Mouse (Mus musculus): ENCODE data around the gene Slc25a33. TPM values are rescaled to one million over a fixed set of nuclear protein-coding genes. Genes with fewer than 3 reads are reported as not detected.
"Not testable (repeated sequence)": the region's sequence is repeated elsewhere in the genome, so short reads cannot be mapped to it uniquely, and the experiment has no call there.

Slc25a33 gene
- polyA plus RNA-seq, 1 experiment from 2014 or later: 48.4 TPM

DNA sequence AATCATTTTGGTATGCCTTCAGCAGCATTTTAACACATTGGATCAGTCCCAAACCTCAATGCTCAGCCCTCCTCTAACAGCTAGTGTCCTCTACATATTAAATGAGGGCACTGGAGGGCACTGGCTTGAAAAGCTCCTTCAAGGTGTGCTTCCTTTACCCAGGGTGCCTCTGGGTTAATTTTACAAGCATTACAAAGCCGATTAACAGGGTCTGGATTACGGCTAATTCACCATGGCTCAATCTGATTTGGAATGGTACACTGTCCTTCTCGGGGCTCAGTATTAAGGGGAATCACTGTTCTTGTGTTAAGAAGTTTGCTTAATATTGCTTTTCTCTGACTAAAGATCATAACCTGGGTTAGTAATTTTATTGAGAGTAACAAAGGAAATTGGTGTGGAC, 21.2 kb downstream of the Slc25a33 start:
- Histone ChIP-seq H3K4me1 (ENCODE audit: control insufficient read depth, insufficient read depth, low read length) (peaks cover 4% of the 10 kb centered on the region; the same call in 1 of the 2 replicates), H3K4me2 (ENCODE audit: low read depth, low read length) (no peak overlapping the region), H3K9ac (replicated peaks; ENCODE audit: low read depth, low read length) (no peak overlapping the region), H3K27ac (ENCODE audit: low read depth, low read length) (no peak overlapping the region), H3K27me3 (ENCODE audit: control insufficient read depth, insufficient read depth, low read length) (no peaks in the 10 kb centered on the region), H3K36me3 (ENCODE audit: control insufficient read depth, insufficient read depth, low read length) (no peaks in the 10 kb centered on the region; the same call in 1 of the 2 replicates), H3K4me3 (ENCODE audit: low read depth, low read length) (no peak overlapping the region), H3K9me3 (ENCODE audit: control insufficient read depth, low read length) (no peaks in the 10 kb centered on the region)
- no peak for ATAC-seq (ENCODE audit: low read depth)
- WGBS: 52% methylated on average over 3 of the region's 3 CpGs

GRCm38 (mm10) chr4:149752124-149752799, 21.8 kb downstream of the Slc25a33 start:
- H3K9ac ChIP-seq (replicated peaks; ENCODE audit: low read depth, low read length): 0 out of 2 replicates have a peak overlapping the region, but pooled peaks have one; percentile 25
- peaks cover 4% of the 10 kb centered on the region; the same call in 1 of the 2 replicates for H3K4me1 ChIP-seq (ENCODE audit: control insufficient read depth, insufficient read depth, low read length)
- no peaks in the 10 kb centered on the region for H3K27me3 ChIP-seq (ENCODE audit: control insufficient read depth, insufficient read depth, low read length)
- H3K4me3 ChIP-seq (ENCODE audit: low read depth, low read length): no peak overlapping the region
- WGBS: 24% methylated on average over 17 of the region's 17 CpGs
- no peaks in the 10 kb centered on the region; the same call in 1 of the 2 replicates for H3K36me3 ChIP-seq (ENCODE audit: control insufficient read depth, insufficient read depth, low read length)
- no peak overlapping the region for H3K4me2 ChIP-seq (ENCODE audit: low read depth, low read length)
- no peaks in the 10 kb centered on the region for H3K9me3 ChIP-seq (ENCODE audit: control insufficient read depth, low read length)
- H3K27ac ChIP-seq (ENCODE audit: low read depth, low read length): no peak overlapping the region
- ATAC-seq (ENCODE audit: low read depth): peak; percentile 54; the same call in 1 of the 2 replicates

DNA sequence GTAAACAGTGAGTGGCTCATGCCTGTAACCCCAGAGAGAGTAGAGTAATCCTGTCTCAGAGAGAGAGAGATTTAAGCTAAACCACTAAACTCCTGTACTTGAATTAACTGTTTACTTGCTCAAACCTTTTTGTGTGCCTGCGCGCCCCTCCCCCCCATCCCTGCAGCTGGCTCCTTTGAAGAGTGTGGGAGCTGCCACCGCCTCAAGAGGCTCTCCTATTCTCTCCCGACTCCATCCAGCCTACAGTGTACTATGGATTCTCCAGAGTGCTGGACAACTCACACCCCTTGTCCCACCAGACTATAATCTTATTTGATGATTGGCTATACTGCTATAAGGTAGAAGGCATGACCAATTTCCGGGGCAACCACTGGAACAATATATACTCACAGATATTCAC, 23.4 kb downstream of the Slc25a33 start:
- no peak overlapping the region for H3K27ac ChIP-seq (ENCODE audit: low read depth, low read length)
- WGBS: 31% methylated on average over 5 of the region's 5 CpGs
- no peak overlapping the region for H3K9ac ChIP-seq (replicated peaks; ENCODE audit: low read depth, low read length)
- no peaks in the 10 kb centered on the region for H3K27me3 ChIP-seq (ENCODE audit: control insufficient read depth, insufficient read depth, low read length)
- no peaks in the 10 kb centered on the region; the same call in 1 of the 2 replicates for H3K36me3 ChIP-seq (ENCODE audit: control insufficient read depth, insufficient read depth, low read length)
- peaks cover 4% of the 10 kb centered on the region; the same call in 1 of the 2 replicates for H3K4me1 ChIP-seq (ENCODE audit: control insufficient read depth, insufficient read depth, low read length)
- no peak overlapping the region for H3K4me2 ChIP-seq (ENCODE audit: low read depth, low read length)
- H3K4me3 ChIP-seq (ENCODE audit: low read depth, low read length): no peak overlapping the region
- H3K9me3 ChIP-seq (ENCODE audit: control insufficient read depth, low read length): no peaks in the 10 kb centered on the region
- no peak for ATAC-seq (ENCODE audit: low read depth)

- H3K27ac ChIP-seq (ENCODE audit: low read depth, low read length); ATAC-seq (ENCODE audit: low read depth); H3K36me3 ChIP-seq (ENCODE audit: control insufficient read depth, insufficient read depth, low read length); H3K9me3 ChIP-seq (ENCODE audit: control insufficient read depth, low read length); H3K4me3 ChIP-seq (ENCODE audit: low read depth, low read length); H3K27me3 ChIP-seq (ENCODE audit: control insufficient read depth, insufficient read depth, low read length); H3K9ac ChIP-seq (replicated peaks; ENCODE audit: low read depth, low read length); H3K4me1 ChIP-seq (ENCODE audit: control insufficient read depth, insufficient read depth, low read length); H3K4me2 ChIP-seq (ENCODE audit: low read depth, low read length): not testable (repeated sequence)
- 94% methylated on average over 3 of the region's 3 CpGs for WGBS
Measured at GRCm38 (mm10) chr4:149749663-149750015, 24.4 kb downstream of the Slc25a33 start.

DNA sequence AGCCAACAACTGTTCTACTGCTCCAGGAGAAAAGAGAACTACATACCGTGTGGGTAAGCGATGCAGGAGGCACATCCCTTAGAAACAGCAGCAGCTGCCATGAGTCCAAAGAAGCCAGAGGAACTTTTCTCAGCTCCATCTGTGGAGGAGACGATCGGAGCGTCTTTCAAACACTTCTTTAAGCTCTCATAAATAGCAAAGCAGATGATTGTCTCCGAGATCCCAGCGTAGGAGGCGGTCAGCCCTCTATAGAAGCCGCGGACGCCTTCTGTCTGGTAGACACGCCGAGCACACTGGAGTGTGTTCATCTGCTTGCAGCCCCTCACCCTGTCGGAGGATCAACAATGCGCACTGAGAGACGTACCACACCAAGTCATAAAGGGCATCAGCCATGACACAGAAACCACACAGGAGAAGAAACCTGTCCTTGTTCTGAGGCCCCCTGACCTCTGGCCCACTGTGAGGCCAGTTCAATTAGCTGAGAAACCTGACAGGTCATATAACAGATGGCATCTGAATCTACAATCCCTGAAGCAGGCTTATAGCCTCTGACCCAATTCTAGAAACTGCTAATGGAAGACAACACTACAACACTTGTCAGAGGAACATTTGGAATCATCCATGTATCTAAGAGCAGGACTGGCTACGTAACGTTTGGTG, 24.9 kb downstream of the Slc25a33 start:
- Histone ChIP-seq H3K27me3 (ENCODE audit: control insufficient read depth, insufficient read depth, low read length) (no peaks in the 10 kb centered on the region), H3K4me2 (ENCODE audit: low read depth, low read length) (no peak overlapping the region), H3K9me3 (ENCODE audit: control insufficient read depth, low read length) (no peaks in the 10 kb centered on the region), H3K4me1 (ENCODE audit: control insufficient read depth, insufficient read depth, low read length) (peaks cover 4% of the 10 kb centered on the region; the same call in 1 of the 2 replicates), H3K36me3 (ENCODE audit: control insufficient read depth, insufficient read depth, low read length) (peaks cover 11% of the 10 kb centered on the region), H3K9ac (replicated peaks; ENCODE audit: low read depth, low read length) (no peak overlapping the region), H3K27ac (ENCODE audit: low read depth, low read length) (no peak overlapping the region), H3K4me3 (ENCODE audit: low read depth, low read length) (no peak overlapping the region)
- WGBS: 79% methylated on average over 18 of the region's 18 CpGs
- no peak for ATAC-seq (ENCODE audit: low read depth)

DNA sequence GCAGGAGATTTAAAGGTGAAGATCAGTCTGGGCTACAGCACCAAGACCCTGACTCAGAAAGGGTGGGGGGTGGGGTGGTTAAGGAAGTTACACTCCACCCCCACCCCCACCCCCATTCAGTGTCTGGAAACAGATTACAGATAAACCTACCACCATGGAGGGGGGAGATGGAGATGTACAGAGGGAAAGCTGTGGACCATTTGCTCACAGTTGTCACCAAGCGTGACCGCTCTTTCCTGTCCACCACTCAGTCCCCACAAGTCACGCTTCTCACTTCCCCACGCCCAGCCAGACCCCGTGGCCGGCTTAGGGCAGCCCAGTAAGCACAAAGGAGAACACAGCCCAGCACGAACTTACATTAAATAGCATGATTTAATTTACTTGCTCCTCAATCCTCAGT, 30.0 kb downstream of the Slc25a33 start:
- Histone ChIP-seq H3K9me3 (ENCODE audit: control insufficient read depth, low read length) (no peaks in the 10 kb centered on the region), H3K4me3 (ENCODE audit: low read depth, low read length) (no peak overlapping the region), H3K4me1 (ENCODE audit: control insufficient read depth, insufficient read depth, low read length) (no peaks in the 10 kb centered on the region), H3K27me3 (ENCODE audit: control insufficient read depth, insufficient read depth, low read length) (no peaks in the 10 kb centered on the region), H3K36me3 (ENCODE audit: control insufficient read depth, insufficient read depth, low read length) (peaks cover 19% of the 10 kb centered on the region), H3K9ac (replicated peaks; ENCODE audit: low read depth, low read length) (no peak overlapping the region), H3K4me2 (ENCODE audit: low read depth, low read length) (no peak overlapping the region), H3K27ac (ENCODE audit: low read depth, low read length) (no peak overlapping the region)
- no peak for ATAC-seq (ENCODE audit: low read depth)
- 89% methylated on average over 7 of the region's 7 CpGs for WGBS

DNA sequence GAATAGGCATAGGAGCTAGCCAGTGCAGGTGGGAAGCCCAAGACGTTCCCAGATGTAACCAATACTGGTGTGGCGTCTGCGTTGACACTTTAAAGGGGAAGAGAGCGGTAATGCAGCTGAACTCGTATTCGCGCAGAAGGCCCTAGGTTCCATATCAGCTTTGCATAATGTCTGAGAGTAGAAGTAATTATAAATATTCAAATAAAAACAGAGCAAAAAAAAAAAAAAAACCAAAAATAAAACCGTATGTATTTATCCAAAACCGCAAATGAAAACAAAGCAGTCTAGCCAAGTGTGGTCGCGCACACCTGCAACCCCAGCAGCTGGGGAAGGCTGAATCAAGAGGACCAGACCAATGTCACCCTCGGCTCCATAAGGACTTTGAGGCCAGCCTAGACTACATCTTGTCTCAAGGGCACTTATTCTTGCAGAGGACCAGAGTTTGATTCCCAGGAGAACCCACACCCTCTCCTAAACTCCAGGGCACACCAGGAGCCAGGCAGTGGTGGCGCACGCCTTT, 32.0 kb downstream of the Slc25a33 start:
- Histone ChIP-seq H3K27me3 (ENCODE audit: control insufficient read depth, insufficient read depth, low read length) (no peaks in the 10 kb centered on the region), H3K27ac (ENCODE audit: low read depth, low read length) (no peak overlapping the region), H3K4me3 (ENCODE audit: low read depth, low read length) (no peak overlapping the region), H3K36me3 (ENCODE audit: control insufficient read depth, insufficient read depth, low read length) (peaks cover 19% of the 10 kb centered on the region), H3K9me3 (ENCODE audit: control insufficient read depth, low read length) (no peaks in the 10 kb centered on the region), H3K4me2 (ENCODE audit: low read depth, low read length) (no peak overlapping the region), H3K9ac (replicated peaks; ENCODE audit: low read depth, low read length) (no peak overlapping the region), H3K4me1 (ENCODE audit: control insufficient read depth, insufficient read depth, low read length) (peaks cover 2% of the 10 kb centered on the region)
- 93% methylated on average over 14 of the region's 14 CpGs for WGBS
- no peak for ATAC-seq (ENCODE audit: low read depth)

GRCm38 (mm10) chr4:149740301-149740700, 33.8 kb downstream of the Slc25a33 start:
- Histone ChIP-seq H3K27me3 (ENCODE audit: control insufficient read depth, insufficient read depth, low read length) (no peaks in the 10 kb centered on the region), H3K9ac (replicated peaks; ENCODE audit: low read depth, low read length) (no peak overlapping the region), H3K36me3 (ENCODE audit: control insufficient read depth, insufficient read depth, low read length) (peaks cover 19% of the 10 kb centered on the region), H3K4me3 (ENCODE audit: low read depth, low read length) (no peak overlapping the region), H3K9me3 (ENCODE audit: control insufficient read depth, low read length) (no peaks in the 10 kb centered on the region), H3K4me2 (ENCODE audit: low read depth, low read length) (no peak overlapping the region), H3K27ac (ENCODE audit: low read depth, low read length) (no peak overlapping the region), H3K4me1 (ENCODE audit: control insufficient read depth, insufficient read depth, low read length) (peaks cover 19% of the 10 kb centered on the region)
- 78% methylated on average over 7 of the region's 7 CpGs for WGBS
- ATAC-seq (ENCODE audit: low read depth): no peak

GRCm38 (mm10) chr4:149739478-149739877, 34.6 kb downstream of the Slc25a33 start:
- Histone ChIP-seq H3K27ac (ENCODE audit: low read depth, low read length) (no peak overlapping the region), H3K36me3 (ENCODE audit: control insufficient read depth, insufficient read depth, low read length) (peaks cover 12% of the 10 kb centered on the region; the same call in 1 of the 2 replicates), H3K4me1 (ENCODE audit: control insufficient read depth, insufficient read depth, low read length) (peaks cover 27% of the 10 kb centered on the region), H3K9me3 (ENCODE audit: control insufficient read depth, low read length) (no peaks in the 10 kb centered on the region), H3K27me3 (ENCODE audit: control insufficient read depth, insufficient read depth, low read length) (no peaks in the 10 kb centered on the region), H3K4me2 (ENCODE audit: low read depth, low read length) (no peak overlapping the region), H3K4me3 (ENCODE audit: low read depth, low read length) (no peak overlapping the region), H3K9ac (replicated peaks; ENCODE audit: low read depth, low read length) (no peak overlapping the region)
- ATAC-seq (ENCODE audit: low read depth): no peak
- 71% methylated on average over 5 of the region's 5 CpGs for WGBS

All from neural tube, embryonic 14.5 days (tissue).